Mouse (Mus musculus): Measurements from ENCODE around the gene Macrod2.

Macrod2 gene

GRCm38 (mm10) chr2:141073981-141074855, 679.1 kb downstream of the Macrod2 start:
- DNase-seq (ENCODE audit: low read depth): no peak

- DNase-seq (ENCODE audit: low read depth): no peak
Measured at GRCm38 (mm10) chr2:141078221-141078620, 683.1 kb downstream of the Macrod2 start.

GRCm38 (mm10) chr2:141091320-141091719, 696.2 kb downstream of the Macrod2 start:
- DNase-seq (ENCODE audit: low read depth): no peak

- no peak for DNase-seq (ENCODE audit: low read depth)
Measured at GRCm38 (mm10) chr2:141117579-141117978, 722.5 kb downstream of the Macrod2 start.

DNA sequence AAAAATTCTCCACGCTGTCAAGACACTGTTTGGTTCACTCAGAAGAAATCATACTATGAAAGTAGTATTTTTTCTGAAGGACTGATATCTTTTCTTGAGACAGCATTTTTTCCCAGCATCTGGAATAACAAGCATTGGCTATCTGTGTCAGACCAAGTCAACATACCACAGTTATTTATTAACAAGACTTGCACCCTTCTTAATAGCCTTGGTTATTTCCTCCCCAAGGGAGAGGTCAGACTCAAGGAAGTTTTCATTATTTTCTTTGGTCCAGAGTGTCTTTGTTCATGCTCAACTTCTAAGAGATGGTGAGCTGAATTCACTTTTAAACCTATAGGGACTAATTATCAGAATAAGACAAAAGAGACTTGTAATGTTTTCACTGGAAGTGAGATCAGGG, 728.8 kb downstream of the Macrod2 start:
- DNase-seq (ENCODE audit: low read depth): no peak

- no peak for DNase-seq (ENCODE audit: low read depth)
Measured at GRCm38 (mm10) chr2:141125638-141126037, 730.5 kb downstream of the Macrod2 start.

DNA sequence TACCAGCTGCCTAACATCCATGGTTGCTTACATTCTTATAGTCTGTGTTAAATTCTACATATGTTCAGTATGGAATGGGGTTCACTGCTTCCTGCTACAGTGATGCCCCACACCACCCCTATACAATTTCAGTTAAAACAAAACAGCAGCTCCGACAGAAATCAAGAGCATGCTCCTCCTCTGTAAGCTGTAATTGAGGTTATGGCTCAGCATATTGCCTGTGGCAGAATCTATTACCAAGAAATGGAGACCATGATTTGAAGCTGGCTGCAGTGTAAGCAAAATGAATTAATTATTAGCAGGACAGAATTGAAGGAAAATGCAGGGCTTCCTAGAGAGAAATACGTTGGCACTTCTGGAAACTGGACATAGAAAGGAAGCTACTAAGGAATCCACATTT, 747.2 kb downstream of the Macrod2 start:
- no peak for DNase-seq (ENCODE audit: low read depth)

DNA sequence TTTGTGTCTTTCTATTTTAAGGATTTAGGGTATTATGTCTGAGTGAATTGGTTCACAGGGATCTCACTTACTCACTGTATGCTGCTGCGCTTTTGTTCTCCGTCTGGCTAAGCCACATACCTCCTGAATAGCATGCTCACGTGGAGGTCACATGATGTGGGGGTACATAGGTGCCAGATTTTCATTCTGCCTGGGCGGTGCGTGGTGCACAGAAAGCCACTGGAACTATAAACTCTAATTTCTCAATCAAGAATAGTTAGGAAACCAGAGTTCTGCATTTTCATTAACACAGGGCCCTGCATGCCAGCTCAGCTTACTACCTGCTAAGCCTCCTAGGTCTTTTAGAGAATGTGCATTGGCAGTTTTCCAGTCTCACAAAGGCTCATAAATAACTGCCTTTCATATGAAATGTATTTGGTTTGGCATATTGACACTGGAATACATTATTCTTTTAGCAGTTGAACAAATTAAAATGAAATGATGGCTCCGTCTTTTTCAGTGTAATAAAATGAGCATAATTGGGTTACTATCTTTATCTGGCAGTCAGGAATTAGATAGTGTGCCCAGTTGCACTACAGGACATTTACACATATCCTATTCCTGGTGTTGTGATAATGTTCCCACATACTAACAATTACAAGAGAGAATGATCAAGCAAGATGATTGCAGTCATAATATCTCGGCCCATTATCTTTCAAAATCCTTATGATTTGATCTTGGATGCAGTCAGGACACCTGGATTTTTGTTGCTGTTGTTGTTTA, 757.1 kb downstream of the Macrod2 start:
- no peak for DNase-seq (ENCODE audit: low read depth)

DNA sequence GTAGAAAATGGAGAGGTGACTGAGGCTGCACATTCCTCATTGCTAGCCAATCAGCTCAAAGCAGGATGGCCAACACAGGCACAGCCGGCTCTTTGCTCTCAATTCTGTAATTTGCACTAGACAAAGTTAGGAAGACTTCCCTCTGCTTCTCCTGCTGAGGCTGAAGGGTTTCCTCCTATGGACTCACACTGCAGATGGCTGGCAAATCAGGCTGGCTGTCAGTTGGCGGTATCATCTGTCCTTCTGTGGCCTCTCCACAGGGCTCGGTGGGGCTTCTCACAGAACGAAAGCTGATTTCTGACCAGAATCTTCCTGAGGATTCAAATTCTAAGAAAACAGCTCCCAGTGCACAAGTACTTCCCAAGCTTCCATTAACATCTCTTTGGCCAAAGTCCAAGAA, 760.9 kb downstream of the Macrod2 start:
- no peak for DNase-seq (ENCODE audit: low read depth)

DNA sequence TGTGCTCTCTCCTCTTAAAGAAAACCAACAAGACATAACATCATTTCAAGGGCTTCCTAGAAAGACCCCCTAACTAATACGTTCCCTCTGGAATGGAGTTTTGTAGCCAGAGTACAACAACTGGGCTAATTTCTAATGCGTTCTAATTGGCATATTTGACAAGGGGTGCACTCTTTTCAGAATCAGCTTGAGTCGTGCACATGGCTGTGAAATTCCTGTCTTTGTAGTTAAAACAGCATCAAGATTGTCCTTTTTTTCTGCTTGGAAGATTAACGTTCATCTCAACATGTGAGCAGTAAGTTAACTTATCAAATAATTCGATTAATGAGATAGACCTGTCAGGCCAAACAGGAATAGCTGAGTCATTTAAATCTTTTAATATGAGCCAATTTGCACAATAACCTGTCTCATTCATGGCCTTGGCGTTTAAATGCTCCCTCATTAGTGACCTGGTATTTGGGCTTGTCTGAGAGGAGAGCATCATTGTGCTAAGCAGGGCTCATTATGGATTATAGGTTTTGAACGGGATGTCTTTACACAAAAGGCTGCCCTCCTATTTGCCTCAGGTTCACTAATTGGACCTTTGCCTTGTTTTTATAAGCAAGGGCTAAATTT, 762.0 kb downstream of the Macrod2 start:
- no peak for DNase-seq (ENCODE audit: low read depth)

DNA sequence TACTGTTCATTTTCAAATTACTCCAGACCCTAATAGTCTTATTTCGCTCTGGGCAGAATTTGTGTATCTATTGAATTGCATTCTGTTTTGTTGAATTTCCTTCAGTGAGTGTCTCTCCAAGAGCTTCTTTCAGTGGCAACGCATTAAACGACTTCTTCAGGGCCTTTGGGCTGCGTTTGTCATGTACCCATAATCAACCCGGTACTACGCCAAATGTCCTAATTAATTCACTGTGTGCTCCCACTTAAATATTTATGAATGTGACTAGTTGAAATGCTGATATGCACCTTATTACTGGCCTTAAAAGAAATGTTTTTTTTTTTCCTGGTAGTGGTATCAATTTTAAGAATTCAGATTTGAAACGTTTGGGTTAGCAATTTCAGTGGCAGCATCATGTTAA, 763.1 kb downstream of the Macrod2 start:
- no peak for DNase-seq (ENCODE audit: low read depth)

DNA sequence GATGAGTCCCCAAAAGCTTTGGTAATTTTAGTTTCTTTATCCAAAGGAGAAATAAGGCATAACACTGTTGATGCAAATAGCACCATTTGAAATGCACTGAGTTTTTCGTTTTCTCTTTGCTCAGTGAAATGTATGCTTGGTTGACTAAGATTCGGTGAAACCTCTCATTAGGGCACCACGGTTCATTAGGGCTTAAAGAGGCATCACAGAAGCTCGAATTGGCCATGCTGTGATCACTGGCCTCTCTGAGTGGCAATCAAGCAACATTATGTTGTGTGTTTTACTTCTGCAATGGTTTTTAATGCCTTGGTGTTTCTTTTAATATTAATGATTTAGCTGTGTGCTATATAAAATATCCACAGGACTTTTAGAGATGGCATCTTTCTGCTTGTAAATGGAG, 768.8 kb downstream of the Macrod2 start:
- no peak for DNase-seq (ENCODE audit: low read depth)

GRCm38 (mm10) chr2:141169586-141169985, 774.5 kb downstream of the Macrod2 start:
- no peak for DNase-seq (ENCODE audit: low read depth)

- no peak for DNase-seq (ENCODE audit: low read depth)
Measured at GRCm38 (mm10) chr2:141173167-141173566, 778.1 kb downstream of the Macrod2 start.

- DNase-seq (ENCODE audit: low read depth): no peak
Measured at GRCm38 (mm10) chr2:141173607-141174006, 778.5 kb downstream of the Macrod2 start.

GRCm38 (mm10) chr2:141180656-141181055, 785.5 kb downstream of the Macrod2 start:
- DNase-seq (ENCODE audit: low read depth): no peak

GRCm38 (mm10) chr2:141182034-141182759, 787.1 kb downstream of the Macrod2 start:
- DNase-seq (ENCODE audit: low read depth): no peak

DNA sequence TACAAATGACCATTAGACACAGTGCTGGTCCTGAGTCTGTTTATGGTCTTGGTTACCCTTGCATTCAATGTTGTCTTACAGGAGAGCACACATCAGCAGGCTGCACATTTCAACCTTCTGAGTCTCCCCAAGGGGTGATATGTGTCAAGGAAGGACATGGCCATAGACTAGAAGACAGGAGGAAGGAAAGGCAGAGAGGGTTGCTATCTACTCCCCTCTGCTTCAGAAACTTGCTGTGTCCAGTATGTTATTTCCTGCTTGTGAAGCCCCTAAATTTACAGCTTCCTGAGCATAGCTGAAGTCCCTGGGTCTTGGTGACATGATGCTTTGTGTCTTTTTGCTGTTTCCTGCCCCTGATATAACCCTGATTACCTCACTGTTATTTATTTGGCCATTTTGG, 799.4 kb downstream of the Macrod2 start:
- no peak for DNase-seq (ENCODE audit: low read depth)

- DNase-seq (ENCODE audit: low read depth): no peak
Measured at GRCm38 (mm10) chr2:141200481-141200880, 805.4 kb downstream of the Macrod2 start.

DNA sequence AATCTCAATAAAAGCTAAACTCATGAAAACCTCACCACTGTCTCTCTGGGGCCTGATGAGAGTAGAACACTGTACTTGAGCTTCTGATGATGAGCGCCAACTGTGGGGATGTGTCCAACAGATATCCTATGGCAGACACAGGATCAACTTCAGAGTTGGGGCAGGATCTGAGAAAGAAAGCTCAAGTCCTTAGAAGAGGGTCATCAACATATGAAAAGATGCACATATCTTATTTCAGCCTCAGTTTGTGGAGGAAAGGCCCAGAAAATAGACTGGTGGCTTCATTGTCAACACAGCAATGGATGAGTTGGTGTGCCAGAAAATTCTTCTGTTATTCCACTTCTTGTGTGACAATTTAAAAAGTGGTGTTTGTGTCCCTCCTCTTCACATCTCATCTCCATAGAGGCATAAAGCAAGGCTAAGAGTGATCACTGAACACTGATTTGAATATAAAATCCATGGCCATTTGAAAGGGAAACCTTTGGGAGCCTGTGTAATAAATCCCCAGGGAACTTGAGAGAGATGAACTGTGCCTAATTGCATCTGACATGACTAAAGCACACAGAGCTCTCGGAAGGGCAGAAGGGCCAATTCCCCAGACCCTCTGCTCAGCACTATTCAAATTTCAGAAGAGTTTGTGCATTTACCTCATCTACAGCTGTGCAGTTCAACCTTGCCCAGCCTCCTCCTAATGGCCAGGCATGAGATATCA, 806.4 kb downstream of the Macrod2 start:
- DNase-seq (ENCODE audit: low read depth): no peak

DNA sequence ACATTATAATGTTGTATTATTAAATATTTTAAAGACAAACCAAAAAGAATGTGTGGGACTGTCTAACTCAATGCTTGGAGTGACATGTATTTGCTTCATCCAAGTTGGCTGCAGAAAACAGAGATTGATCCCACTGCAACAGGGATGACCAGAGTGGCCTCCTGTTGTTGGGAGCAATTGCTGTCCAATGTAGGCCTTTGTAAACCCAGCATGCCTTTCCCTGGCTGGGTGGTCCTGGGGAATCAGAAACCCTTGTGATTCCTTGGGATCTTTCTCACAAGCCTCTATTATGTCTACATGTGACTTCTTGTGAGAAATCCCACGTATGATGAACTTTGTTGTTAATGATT, 806.9 kb downstream of the Macrod2 start:
- DNase-seq (ENCODE audit: low read depth): no peak

GRCm38 (mm10) chr2:141211346-141211745, 816.2 kb downstream of the Macrod2 start:
- DNase-seq (ENCODE audit: low read depth): no peak

Measured in induced T-regulatory cell, adult 2 months (primary cell).